Mouse (Mus musculus): ENCODE results near the gene Cct7.

GRCm38 (mm10) chr6:85452816-85453215 lies 1.5 kb downstream of the Cct7 start:
- no peak for TF ChIP-seq POLR2A (IDR thresholded peaks at IDR 0.05; ENCODE audit: borderline replicate concordance, insufficient read depth, low read length)
- TF ChIP-seq CTCF (IDR thresholded peaks at IDR 0.05; ENCODE audit: borderline replicate concordance, insufficient read depth, low read depth, low read length) = no peak

All from cerebellum, adult 2 months (tissue).